Mouse (Mus musculus): ENCODE measurements at regions not wholly inside any gene's neighbourhood (a gene's known extent, or its start where the extent isn't known, plus 50 kb on each side); places are given as distances from the start of the nearest gene placed in this dataset.
A peak's percentile ranks its signal among the peaks of the same experiment; 100 is the strongest.

GRCm38 (mm10) chr7:119089931-119090330 is 94.5 kb downstream of the Gpr139 start:
- DNase-seq (ENCODE audit: low spot score in 2 of 2) = no peak

- DNase-seq (ENCODE audit: low spot score in 2 of 2) = no peak
Observed at GRCm38 (mm10) chr7:119088537-119088936, 93.5 kb upstream of the Gprc5b start.

- DNase-seq (ENCODE audit: low spot score in 2 of 2) = no peak
Observed at GRCm38 (mm10) chr7:119087723-119088419, 92.9 kb upstream of the Gprc5b start.

- no peak for DNase-seq (ENCODE audit: low spot score in 2 of 2)
Observed at GRCm38 (mm10) chr7:119085696-119086451, 90.9 kb upstream of the Gprc5b start.

- peak in 1 of 2 experiments; percentile 26 for DNase-seq (ENCODE audit: low spot score in 2 of 2)
Observed at GRCm38 (mm10) chr7:119076712-119077619, 82.0 kb upstream of the Gprc5b start.

- no peak for DNase-seq (ENCODE audit: low spot score in 2 of 2)
Observed at GRCm38 (mm10) chr7:119066026-119066425, 71.0 kb upstream of the Gprc5b start.
